Mouse (Mus musculus) limb, embryonic 14.5 days (tissue): Measurements from ENCODE around the gene Prpf18. TPM values are rescaled to one million over a fixed set of nuclear protein-coding genes. Genes with fewer than 3 reads are reported as not detected.
A peak's percentile ranks its signal among the peaks of the same experiment; 100 is the strongest.

Source experiments
- ATAC-seq: fragments of 200-750 bp; cut with Nextera tagmentation; 2 replicates; pipeline ENCODE4 v1.8.0; 2017; ENCODE audit warnings: low read depth, moderate number of reproducible peaks, moderate TSS enrichment; ENCODE audit not compliant: low FRiP score
- DNase-seq: peaks from one replicate; pipeline ENCODE4 v3.0.0-alpha.2; 2015; ENCODE audit warnings: low spot score
- H3K27ac ChIP-seq: fragments of 300-500 bp; sonication (generic); replicated peaks from 2 replicates; pipeline ENCODE4 v1.5.1; 2014; ENCODE audit warnings: low read depth, mild to moderate bottlenecking, low read length, moderate library complexity, mixed read lengths
- H3K27me3 ChIP-seq: fragments of 300-500 bp; sonication (generic); 2 replicates; pipeline ENCODE4 v1.6.1; 2014; ENCODE audit warnings: low read length, mixed read lengths; ENCODE audit not compliant: control insufficient read depth, insufficient read depth
- H3K36me3 ChIP-seq: fragments of 300-500 bp; sonication (generic); 2 replicates; pipeline ENCODE4 v1.6.1; 2014; ENCODE audit warnings: mild to moderate bottlenecking, low read length, moderate library complexity, mixed read lengths; ENCODE audit not compliant: control insufficient read depth, insufficient read depth
- H3K4me1 ChIP-seq: fragments of 300-500 bp; sonication (generic); 2 replicates; pipeline ENCODE4 v1.6.1; 2014; ENCODE audit warnings: antibody characterized with exemption, low read length, mixed read lengths; ENCODE audit not compliant: control insufficient read depth, insufficient read depth
- H3K4me2 ChIP-seq: fragments of 300-500 bp; sonication (generic); replicated peaks from 2 replicates; pipeline ENCODE4 v1.6.1; 2014; ENCODE audit warnings: low read depth, mild to moderate bottlenecking, low read length, moderate library complexity; ENCODE audit not compliant: severe bottlenecking
- H3K4me3 ChIP-seq: fragments of 300-500 bp; sonication (generic); replicated peaks from 2 replicates; pipeline ENCODE4 v1.5.1; 2014; ENCODE audit warnings: low read length
- H3K9ac ChIP-seq: fragments of 300-500 bp; sonication (generic); 2 replicates; pipeline ENCODE4 v1.6.1; 2014; ENCODE audit warnings: mild to moderate bottlenecking, low read depth, low read length, moderate library complexity; ENCODE audit not compliant: severe bottlenecking
- H3K9me3 ChIP-seq: fragments of 300-500 bp; sonication (generic); 2 replicates; pipeline ENCODE4 v1.6.1; 2016; ENCODE audit warnings: low read length; ENCODE audit not compliant: control insufficient read depth
- POLR2A ChIP-seq: fragments of 200-500 bp; IDR thresholded peaks from 2 replicates; pipeline ENCODE4 v1.8.0; 2012; ENCODE audit warnings: inconsistent platforms, mild to moderate bottlenecking, moderate library complexity, borderline replicate concordance; ENCODE audit not compliant: insufficient read depth, insufficient read length; ENCODE audit errors: extremely low read depth
- WGBS: fragments of 180-500 bp; shearing (Covaris S2); extraction: QIAGEN DNeasy Blood & Tissue Kit; methylation state at CpG from one replicate; pipeline ENCODE4 v1.1.7; 2014; 5-methylcytosine and 5-hydroxymethylcytosine counted together
- polyA plus RNA-seq, 2 experiments: library from polyadenylated mRNA; depleted of rRNA in 1 of 2; stranded (reverse) in 1 of 2; unstranded in 1 of 2; fragments of >200 nt; fragmentation: Nextera tagmentation in 1 of 2; extraction: Ambion mirVana in 1 of 2; gene quantifications; 2 replicates each; pipeline versions ENCODE4 v1.2.1 to v1.2.3; 2012 to 2014

Prpf18 gene
- polyA plus RNA-seq, 2 experiments: 26.2 to 28.0 TPM

DNA sequence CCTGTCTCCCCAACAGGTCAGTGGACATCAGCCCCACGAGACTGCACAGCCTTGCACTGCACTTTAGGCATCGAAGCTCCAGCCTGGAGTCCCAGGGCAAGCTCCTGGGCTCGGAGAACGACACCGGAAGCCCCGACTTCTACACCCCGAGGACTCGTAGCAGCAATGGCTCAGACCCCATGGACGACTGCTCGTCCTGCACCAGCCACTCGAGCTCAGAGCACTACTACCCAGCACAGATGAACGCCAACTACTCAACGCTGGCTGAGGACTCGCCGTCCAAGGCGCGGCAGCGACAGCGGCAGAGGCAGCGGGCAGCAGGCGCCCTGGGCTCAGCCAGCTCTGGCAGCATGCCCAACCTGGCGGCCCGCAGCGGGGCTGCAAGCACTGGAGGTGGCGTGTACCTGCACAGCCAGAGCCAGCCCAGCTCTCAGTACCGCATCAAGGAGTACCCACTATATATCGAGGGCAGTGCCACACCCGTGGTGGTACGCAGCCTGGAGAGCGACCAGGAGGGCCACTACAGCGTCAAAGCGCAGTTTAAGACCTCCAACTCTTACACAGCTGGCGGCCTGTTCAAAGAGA, 48.5 kb downstream of the Prpf18 start:
- H3K4me1 ChIP-seq: peaks cover 21% of the 10 kb centered on the region; the same call in 1 of the 2 replicates
- H3K27me3 ChIP-seq: no peaks in the 10 kb centered on the region
- H3K27ac ChIP-seq: no peak overlapping the region
- no peaks in the 10 kb centered on the region for H3K9me3 ChIP-seq
- TF ChIP-seq POLR2A: no peak
- no peak for ATAC-seq
- no peak overlapping the region for H3K4me2 ChIP-seq
- H3K4me3 ChIP-seq: no peak overlapping the region
- WGBS: 81% methylated on average over 33 of the region's 33 CpGs
- H3K36me3 ChIP-seq: peaks cover 88% of the 10 kb centered on the region
- DNase-seq: no peak
- H3K9ac ChIP-seq: no peak overlapping the region

DNA sequence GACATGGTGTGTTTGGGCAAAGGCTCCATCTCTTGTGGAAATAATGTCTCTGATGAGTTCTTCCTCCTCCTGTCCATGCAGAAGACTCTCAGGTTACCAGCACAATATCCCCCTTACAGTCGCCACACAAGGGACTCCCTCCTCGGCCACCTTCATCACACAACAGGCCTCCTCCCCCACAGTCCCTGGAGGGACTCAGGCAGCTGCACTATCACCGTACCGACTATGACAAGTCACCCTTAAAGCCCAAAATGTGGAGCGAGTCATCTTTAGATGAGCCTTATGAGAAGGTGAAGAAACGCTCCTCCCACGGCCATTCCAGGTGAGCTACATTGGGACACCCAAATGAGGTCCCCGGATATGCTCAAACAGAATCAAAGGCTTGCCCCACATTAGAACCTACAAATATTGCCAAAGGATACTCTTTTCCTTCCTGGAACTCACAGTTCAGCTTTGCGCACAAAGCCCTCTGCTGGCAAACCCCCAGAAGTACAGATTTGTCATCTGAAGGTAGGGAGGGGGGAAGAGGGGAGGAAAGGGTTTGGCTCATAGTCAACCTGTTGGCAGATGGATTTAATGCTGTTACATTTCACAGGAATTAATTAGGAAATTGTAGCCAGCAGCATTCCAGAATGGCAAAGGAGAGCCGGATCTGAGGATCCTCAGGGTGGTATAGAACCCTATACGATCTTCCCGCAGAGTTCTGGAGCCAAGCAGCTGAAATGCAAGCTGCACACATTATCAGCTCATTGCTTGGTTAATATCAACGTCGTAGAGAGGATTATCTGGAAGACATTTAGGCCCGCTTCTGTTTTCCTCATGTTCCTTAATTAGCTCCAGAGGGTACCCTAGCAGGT, 50.7 kb downstream of the Prpf18 start:
- no peak for TF ChIP-seq POLR2A
- DNase-seq (peak; percentile 82), ATAC-seq (peak; percentile 56; the same call in 1 of the 2 replicates)
- 27% methylated on average over 15 of the region's 15 CpGs for WGBS
- Histone ChIP-seq H3K4me1 (peaks cover 21% of the 10 kb centered on the region; the same call in 1 of the 2 replicates), H3K27ac (no peak overlapping the region), H3K9me3 (no peaks in the 10 kb centered on the region), H3K36me3 (peaks cover 86% of the 10 kb centered on the region), H3K27me3 (no peaks in the 10 kb centered on the region), H3K4me3 (no peak overlapping the region), H3K9ac (no peak overlapping the region), H3K4me2 (no peak overlapping the region)

DNA sequence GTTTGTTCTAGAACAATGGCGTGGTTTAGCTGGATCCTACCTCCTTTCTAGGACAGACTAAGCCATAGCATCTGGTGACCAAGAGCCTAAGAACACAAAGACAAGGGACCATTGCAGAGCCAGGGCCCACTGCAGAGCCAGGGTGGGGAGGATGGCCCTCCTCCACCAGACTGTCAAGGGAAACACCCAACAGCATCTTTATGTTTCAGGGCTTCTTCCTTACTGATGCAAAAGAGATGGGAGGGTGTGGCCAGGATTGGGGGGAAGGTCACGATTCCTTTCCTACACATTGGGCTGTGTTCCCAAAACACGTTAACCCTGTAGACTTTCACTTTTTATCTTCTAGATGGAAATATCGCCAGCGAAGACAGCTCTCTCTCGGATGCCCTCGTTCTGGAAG, 54.9 kb downstream of the Prpf18 start:
- TF ChIP-seq POLR2A: no peak
- DNase-seq (no peak), ATAC-seq (no peak)
- Histone ChIP-seq H3K36me3 (peaks cover 87% of the 10 kb centered on the region), H3K9ac (no peak overlapping the region), H3K4me3 (no peak overlapping the region), H3K27ac (no peak overlapping the region), H3K9me3 (no peaks in the 10 kb centered on the region), H3K27me3 (no peaks in the 10 kb centered on the region), H3K4me2 (no peak overlapping the region), H3K4me1 (peaks cover 21% of the 10 kb centered on the region; the same call in 1 of the 2 replicates)
- 91% methylated on average over 7 of the region's 7 CpGs for WGBS

DNA sequence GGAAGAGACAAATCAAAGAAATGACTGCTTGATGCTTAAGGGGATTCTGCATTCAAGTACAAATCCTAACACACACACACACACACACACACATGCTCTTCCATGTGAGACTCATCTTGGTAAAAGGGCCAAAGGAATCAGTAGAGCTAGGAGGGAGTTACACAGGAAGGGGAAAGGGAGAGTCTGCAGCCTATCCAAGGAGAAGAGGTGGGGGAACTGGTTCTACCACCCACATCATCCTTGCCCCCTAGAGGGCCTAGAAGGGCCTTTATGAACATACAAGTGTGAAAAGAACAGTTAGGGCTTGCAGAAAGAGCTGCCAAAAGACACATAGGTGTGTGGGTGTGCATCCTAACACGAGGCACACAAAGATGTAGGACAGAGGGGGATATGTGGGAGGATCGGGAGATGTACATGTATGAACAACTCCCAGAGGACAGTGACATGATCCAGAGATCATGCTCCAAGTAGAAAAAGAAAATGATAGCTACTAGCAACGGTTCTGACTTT, 58.0 kb downstream of the Prpf18 start:
- H3K4me3 ChIP-seq: no peak overlapping the region
- no peaks in the 10 kb centered on the region for H3K4me1 ChIP-seq
- DNase-seq (no peak), ATAC-seq (no peak)
- peaks cover 95% of the 10 kb centered on the region for H3K36me3 ChIP-seq
- no peaks in the 10 kb centered on the region for H3K9me3 ChIP-seq
- no peaks in the 10 kb centered on the region for H3K27me3 ChIP-seq
- H3K27ac ChIP-seq: no peak overlapping the region
- H3K9ac ChIP-seq: no peak overlapping the region
- no peak for TF ChIP-seq POLR2A
- WGBS: 87% methylated on average over 3 of the region's 3 CpGs
- no peak overlapping the region for H3K4me2 ChIP-seq

GRCm38 (mm10) chr2:4593433-4593832, 58.5 kb downstream of the Prpf18 start:
- Histone ChIP-seq H3K27me3 (no peaks in the 10 kb centered on the region), H3K9me3 (no peaks in the 10 kb centered on the region), H3K4me2 (no peak overlapping the region), H3K36me3 (peaks cover 94% of the 10 kb centered on the region), H3K27ac (no peak overlapping the region), H3K4me3 (no peak overlapping the region), H3K9ac (no peak overlapping the region), H3K4me1 (peaks cover 3% of the 10 kb centered on the region)
- ATAC-seq (peak; percentile 45; the same call in 1 of the 2 replicates), DNase-seq (peak; percentile 66)
- TF ChIP-seq POLR2A: no peak
- 34% methylated on average over 9 of the region's 9 CpGs for WGBS
